Comparison of ENCODE assay signal across 11 mouse cellular contexts in genomic region chr3:62170647-62171046, GRCm38 (mm10).
DNase-seq lines count a peak whose midpoint lies in the region; ATAC-seq and TF ChIP-seq lines count a peak whose summit lies in the region.
"Had no signal": no experiment of that assay in that cellular context is flagged by ENCODE, and none has a peak within 500 bp of the region (broad histone marks: within the 10 kb centered on the region; RNA-seq: fewer than 3 reads in every experiment).

No protein-coding gene starts in this region.

- H3K27me3 ChIP-seq in kidney, postnatal 0 days (ENCODE audit: insufficient read depth, low read length), result no peaks in the 10 kb centered on the region

- peak; percentile 59 for TF ChIP-seq CTCF in kidney, postnatal 0 days (IDR thresholded peaks at IDR 0.05; ENCODE audit: low read depth)

- H3K9ac ChIP-seq in kidney, postnatal 0 days (ENCODE audit: low read depth, low read length), result no peak overlapping the region

- no peak overlapping the region for H3K4me3 ChIP-seq in kidney, postnatal 0 days (replicated peaks; ENCODE audit: low read depth, low read length)
- H3K4me3 ChIP-seq: myocyte had no signal

- H3K4me1 ChIP-seq in kidney, postnatal 0 days (replicated peaks; ENCODE audit: insufficient read depth, low read length), result no peaks in the 10 kb centered on the region

- 54% methylated on average over 4 of the region's 4 CpGs for WGBS in kidney, postnatal 0 days

- no peaks in the 10 kb centered on the region for H3K36me3 ChIP-seq in kidney, postnatal 0 days (ENCODE audit: insufficient read depth, low read length)

- no peak for ATAC-seq in cerebellum, adult (ENCODE audit: insufficient number of reproducible peaks, low FRiP score, low TSS enrichment)
- ATAC-seq in kidney, postnatal 0 days (replicated peaks; ENCODE audit: low FRiP score, low read depth), result no peak
- ATAC-seq: inflammation-experienced regulatory T-cells, adult 6 months had no signal

- no peak overlapping the region for H3K4me2 ChIP-seq in kidney, postnatal 0 days (ENCODE audit: low read length)

- H3K27ac ChIP-seq in kidney, postnatal 0 days, result no peak overlapping the region

- peak; percentile 8 to 16 for DNase-seq in cerebellum, postnatal 14 days
- DNase-seq in kidney, postnatal 0 days (ENCODE audit: low spot score), result peak; percentile 43
- DNase-seq in kidney, adult 8-10 months, result no peak
- DNase-seq in NIH3T3 (ENCODE audit: low read depth) (peak; percentile 8), MN1 (ENCODE audit: low spot score) (no peak)
- DNase-seq in left cerebral cortex, adult 18-20 months (ENCODE audit: low spot score in 2 of 2), result peak; percentile 8 to 17
- DNase-seq in ovary, postnatal 10 days (ENCODE audit: low spot score), result no peak
- DNase-seq: cerebellum, adult 8-10 months had no signal

- no peaks in the 10 kb centered on the region for H3K9me3 ChIP-seq in kidney, postnatal 0 days (replicated peaks; ENCODE audit: low read length)

Comparison
In these comparisons a context has a peak if more than half of its experiments do, and no peak if none do; other contexts are left out.
1. DNase-seq: peak in cerebellum, postnatal 14 days (2 of 2), kidney, postnatal 0 days (single experiment), NIH3T3 (single experiment) and left cerebral cortex, adult 18-20 months (2 of 2); none in kidney, adult 8-10 months (0 of 2), ovary, postnatal 10 days (single experiment) and MN1 (single experiment).